Mouse (Mus musculus) splenic B cell, adult 2 months (primary cell): Measurements from ENCODE around the gene Gtf2h1.

Experiments
- DNase-seq: peaks from one replicate; pipeline ENCODE4 v3.0.0-alpha.2; 2011; ENCODE audit warnings: low read depth, low spot score
- H3K27me3 ChIP-seq: 2 replicates; pipeline ENCODE4 v1.6.1; 2012; ENCODE audit warnings: mild to moderate bottlenecking, low read length, moderate library complexity, mixed read lengths; ENCODE audit not compliant: control insufficient read depth, poor library complexity, insufficient read depth, severe bottlenecking
- H3K36me3 ChIP-seq: 2 replicates; pipeline ENCODE4 v1.6.1; 2012; ENCODE audit warnings: mild to moderate bottlenecking, low read length, moderate library complexity, mixed read lengths; ENCODE audit not compliant: control insufficient read depth, poor library complexity, insufficient read depth, severe bottlenecking

The Gtf2h1 gene

DNA sequence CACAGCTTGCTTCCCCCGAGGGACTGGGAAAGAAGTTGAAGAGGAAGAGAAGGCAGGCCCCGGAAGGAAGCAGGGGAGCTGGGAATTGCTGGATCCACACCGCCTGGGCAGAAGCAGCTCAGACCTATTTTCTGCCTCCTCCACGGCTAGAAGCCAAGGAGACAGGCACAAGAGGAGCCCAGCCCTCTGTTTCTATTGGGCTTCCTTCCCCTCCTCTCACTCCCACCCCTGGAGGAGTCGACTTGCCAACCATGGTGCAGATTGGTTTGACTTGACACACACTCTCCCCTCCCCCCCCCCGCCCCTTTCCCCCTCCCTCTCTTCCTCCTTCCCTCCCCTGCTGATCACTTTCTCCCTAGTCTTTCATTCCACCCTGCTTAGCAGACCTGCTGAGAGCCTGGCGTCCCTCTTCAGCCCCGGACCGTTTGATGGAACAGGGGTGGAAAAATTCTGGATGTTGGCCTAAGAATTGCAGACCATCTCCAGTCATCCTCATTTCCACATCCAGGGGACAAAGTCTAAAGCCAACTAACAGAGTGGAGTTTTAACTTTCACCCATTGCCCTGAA lies 42.3 kb downstream of the Gtf2h1 start:
- no peak for DNase-seq
- Histone ChIP-seq H3K27me3 (no peaks in the 10 kb centered on the region), H3K36me3 (no peaks in the 10 kb centered on the region)

- Histone ChIP-seq H3K36me3 (no peaks in the 10 kb centered on the region), H3K27me3 (no peaks in the 10 kb centered on the region)
- no peak for DNase-seq
These were observed 43.0 kb downstream of the Gtf2h1 start for GRCm38 (mm10) chr7:46838891-46839302.

DNA sequence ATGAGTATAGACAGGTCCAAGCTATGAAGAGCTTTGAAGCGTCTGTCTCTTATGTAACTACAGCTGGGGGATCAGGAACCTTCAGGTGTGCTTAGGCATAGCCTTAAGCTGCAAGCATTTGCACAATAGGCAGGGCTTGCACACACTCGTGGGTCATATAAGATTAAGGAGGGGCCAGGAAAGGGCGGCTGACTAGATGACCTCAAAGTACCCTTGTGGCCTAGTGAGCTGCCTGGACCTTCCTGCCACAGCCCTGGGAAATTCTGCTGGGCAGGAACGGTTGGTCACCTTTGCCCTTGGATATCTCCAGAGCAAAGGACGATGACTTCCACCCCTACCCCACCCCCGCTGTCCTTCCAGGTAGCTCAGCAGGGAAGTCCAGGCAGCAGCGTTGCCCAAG lies 43.5 kb downstream of the Gtf2h1 start:
- Histone ChIP-seq H3K36me3 (no peaks in the 10 kb centered on the region), H3K27me3 (no peaks in the 10 kb centered on the region)
- no peak for DNase-seq

DNA sequence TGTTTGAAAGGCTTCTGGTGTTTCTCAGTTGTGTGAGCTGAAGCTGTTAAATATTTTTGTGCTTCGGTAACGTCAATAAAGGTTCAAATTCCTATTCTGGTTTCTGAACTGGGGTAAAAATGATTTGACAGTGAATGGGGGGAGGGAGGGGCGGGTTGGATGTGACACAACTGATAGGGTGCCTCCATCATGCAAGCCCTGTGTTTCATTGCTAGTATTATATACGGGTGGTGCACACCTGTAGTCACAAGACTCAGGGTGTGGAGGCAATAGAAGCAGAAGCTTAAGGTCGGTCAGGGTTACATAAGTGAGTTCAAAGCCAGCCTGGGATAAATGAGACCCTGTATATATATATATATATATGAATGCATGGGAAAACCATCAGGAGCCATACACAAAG lies 44.0 kb downstream of the Gtf2h1 start:
- H3K27me3 ChIP-seq: no peaks in the 10 kb centered on the region
- DNase-seq: no peak
- H3K36me3 ChIP-seq: no peaks in the 10 kb centered on the region

- no peak for DNase-seq
- H3K27me3 ChIP-seq: no peaks in the 10 kb centered on the region
- H3K36me3 ChIP-seq: no peaks in the 10 kb centered on the region
These were observed 44.4 kb downstream of the Gtf2h1 start for GRCm38 (mm10) chr7:46840326-46840725.

DNA sequence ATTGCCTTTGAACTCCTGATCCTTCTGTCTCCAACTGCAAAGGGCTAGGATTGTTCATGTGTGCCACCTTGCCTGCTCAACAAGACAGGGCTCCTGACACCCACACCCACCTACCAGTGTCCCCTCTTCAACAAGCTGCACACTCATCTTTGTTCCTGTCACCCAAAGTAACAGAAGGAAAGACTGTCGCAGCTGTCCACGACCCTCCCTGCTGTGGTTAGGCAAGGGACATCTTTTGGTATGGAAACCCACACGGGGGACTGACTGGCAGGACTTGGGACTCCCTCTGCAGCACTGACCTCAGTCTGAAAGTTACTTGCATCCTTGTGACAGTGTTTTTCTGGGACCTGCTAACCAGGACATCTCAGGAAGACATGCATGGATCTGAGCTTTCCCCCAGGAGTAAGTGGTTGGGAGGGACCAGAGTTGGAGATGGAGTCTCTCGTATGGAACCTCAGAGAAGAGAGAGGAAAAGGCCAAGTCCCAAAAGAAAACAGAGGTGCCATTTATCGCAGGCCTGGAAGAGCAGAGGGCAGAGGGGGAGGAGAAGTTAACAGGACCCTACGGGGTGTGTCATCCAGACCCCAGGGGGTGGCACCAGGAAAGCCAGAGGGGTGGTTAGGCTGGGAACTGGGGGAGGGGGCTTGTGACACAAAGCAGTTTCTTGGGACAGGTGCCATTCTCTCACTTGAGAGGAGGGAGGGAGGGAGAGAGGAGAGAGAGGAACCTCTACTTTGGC lies 45.1 kb downstream of the Gtf2h1 start, which contains the start of gene Ldha:
Ldha (plus strand) TSS at position 689 of the 739 bp plus-strand sequence.
- DNase-seq: no peak
- no peaks in the 10 kb centered on the region for H3K36me3 ChIP-seq
- H3K27me3 ChIP-seq: no peaks in the 10 kb centered on the region

GRCm38 (mm10) chr7:46842278-46842677 lies 46.4 kb downstream of the Gtf2h1 start:
- DNase-seq: no peak
- H3K27me3 ChIP-seq: no peaks in the 10 kb centered on the region
- no peaks in the 10 kb centered on the region for H3K36me3 ChIP-seq

DNA sequence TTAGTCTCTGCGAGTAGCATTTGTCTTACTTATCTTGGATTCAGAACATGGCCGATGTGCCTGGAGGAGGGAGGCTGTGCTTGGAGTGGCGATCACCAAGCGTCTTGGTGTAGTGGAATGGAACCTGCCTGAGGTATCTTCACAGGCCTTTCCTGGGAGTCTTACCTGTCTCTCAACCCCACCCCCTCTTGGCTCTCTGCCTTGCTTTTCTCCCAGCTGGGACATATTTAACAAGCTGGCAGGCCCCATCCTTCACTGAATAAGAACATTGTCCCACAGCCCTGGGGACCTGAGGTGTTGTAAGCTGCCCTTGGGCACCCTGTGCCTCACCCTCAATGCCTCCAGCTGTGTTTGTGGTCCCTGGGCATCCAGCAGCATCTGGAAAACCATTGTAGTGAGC lies 47.7 kb downstream of the Gtf2h1 start:
- no peak for DNase-seq
- H3K27me3 ChIP-seq: no peaks in the 10 kb centered on the region
- H3K36me3 ChIP-seq: peaks cover 2% of the 10 kb centered on the region; the same call in 1 of the 2 replicates

DNA sequence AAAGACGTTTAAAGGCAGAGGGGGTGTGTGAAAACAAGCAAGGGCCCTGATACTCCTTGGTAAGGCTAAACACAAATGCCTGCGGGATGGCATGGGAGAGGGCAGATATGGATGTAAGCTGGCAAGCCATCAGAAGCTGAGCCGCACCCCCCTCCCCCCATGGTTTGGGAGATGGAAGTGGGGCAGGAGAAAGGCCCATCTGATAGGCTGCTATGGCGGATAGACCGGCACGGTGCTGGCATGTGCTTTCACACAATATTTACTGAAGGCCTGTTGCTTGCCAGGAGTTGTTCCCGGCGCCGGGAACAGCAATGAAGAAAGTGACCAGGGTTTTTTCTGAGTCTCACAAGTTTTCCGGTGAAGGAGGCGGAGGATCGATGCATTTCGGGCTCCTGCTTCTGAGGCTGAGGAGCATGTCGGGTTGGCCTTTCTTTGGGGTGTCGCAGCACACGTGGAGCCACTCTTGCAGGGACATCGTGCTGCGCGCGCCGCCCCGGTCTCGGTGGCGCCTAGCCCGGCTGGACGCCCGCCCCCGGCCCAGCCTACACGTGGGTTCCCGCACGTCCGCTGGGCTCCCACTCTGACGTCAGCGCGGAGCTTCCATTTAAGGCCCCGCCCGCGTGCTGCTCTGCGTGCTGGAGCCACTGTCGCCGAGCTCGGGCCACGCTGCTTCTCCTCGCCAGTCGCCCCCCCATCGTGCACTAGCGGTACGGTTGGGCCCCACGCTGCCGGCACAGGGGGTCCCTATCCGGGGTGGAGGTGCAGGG lies 49.5 kb downstream of the Gtf2h1 start:
- Histone ChIP-seq H3K27me3 (no peaks in the 10 kb centered on the region), H3K36me3 (peaks cover 15% of the 10 kb centered on the region)
- peak; percentile 94 for DNase-seq

DNA sequence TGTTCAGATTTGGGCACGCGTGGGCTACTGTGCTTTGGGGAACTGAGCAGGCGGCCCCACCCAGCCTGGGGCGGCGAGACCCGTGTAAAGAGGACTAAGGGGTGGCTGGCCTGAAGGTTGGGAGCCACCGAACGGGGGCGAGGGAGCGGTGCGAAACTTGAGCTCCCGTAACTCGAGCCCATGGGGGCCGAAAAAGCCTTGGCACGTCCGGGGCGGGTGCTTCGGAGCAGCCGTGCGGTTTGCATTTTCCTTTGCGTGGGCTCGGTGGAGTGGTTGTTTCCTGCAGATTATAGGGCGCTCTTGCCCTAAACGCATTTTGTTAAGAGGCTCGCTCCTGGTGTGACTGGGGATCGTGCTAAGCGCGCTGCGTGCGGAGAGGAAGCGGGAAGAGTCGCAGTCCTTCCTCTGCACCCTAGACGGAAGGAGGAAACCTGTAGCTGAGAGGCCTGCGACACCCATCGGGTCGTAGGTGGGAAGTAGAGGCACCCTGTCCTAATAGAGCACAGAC lies 50.1 kb downstream of the Gtf2h1 start:
- DNase-seq: no peak
- Histone ChIP-seq H3K27me3 (no peaks in the 10 kb centered on the region), H3K36me3 (peaks cover 18% of the 10 kb centered on the region)

GRCm38 (mm10) chr7:46846486-46847244 lies 50.8 kb downstream of the Gtf2h1 start:
- peak; percentile 85 for DNase-seq
- H3K36me3 ChIP-seq: peaks cover 24% of the 10 kb centered on the region
- no peaks in the 10 kb centered on the region for H3K27me3 ChIP-seq

GRCm38 (mm10) chr7:46849287-46849686 lies 53.4 kb downstream of the Gtf2h1 start:
- peaks cover 37% of the 10 kb centered on the region for H3K36me3 ChIP-seq
- H3K27me3 ChIP-seq: no peaks in the 10 kb centered on the region
- no peak for DNase-seq

DNA sequence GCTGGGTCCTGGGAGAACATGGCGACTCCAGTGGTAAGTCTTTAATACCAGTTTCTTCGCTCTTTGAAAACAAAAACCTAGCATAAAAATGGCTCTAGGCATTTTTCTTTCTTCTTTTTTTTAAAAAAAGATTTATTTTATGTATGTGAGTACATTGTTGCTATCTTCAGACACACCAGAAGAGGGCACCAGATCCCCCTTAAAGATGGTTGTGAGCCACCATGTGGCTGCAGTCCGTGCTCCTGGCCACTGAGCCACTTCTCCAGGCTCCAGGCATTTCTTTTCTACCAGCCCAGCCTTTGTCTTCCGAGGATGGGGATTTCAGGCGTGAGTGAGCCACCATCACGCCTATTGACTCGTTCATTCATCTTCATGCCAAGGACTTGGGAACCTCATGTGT lies 55.1 kb downstream of the Gtf2h1 start:
- H3K36me3 ChIP-seq: peaks cover 40% of the 10 kb centered on the region
- no peak for DNase-seq
- H3K27me3 ChIP-seq: no peaks in the 10 kb centered on the region

GRCm38 (mm10) chr7:46852666-46853065 lies 56.8 kb downstream of the Gtf2h1 start:
- no peaks in the 10 kb centered on the region for H3K27me3 ChIP-seq
- no peak for DNase-seq
- peaks cover 40% of the 10 kb centered on the region for H3K36me3 ChIP-seq
